Mouse (Mus musculus): ENCODE measurements around the gene Tlx1. TPM values are rescaled to one million over a fixed set of nuclear protein-coding genes. Genes with fewer than 3 reads are reported as not detected.

Gene Tlx1
- total RNA-seq (2021) = under 1 TPM; 0.22 to 0.27 TPM
- long read RNA-seq, experiment 1, partial matches to known transcripts = 0 of 1 reads
- long read RNA-seq, experiment 1, other reads (novel, unspliced or antisense) = 0 of 1 reads
- long read RNA-seq, experiment 2 = 0 reads

DNA sequence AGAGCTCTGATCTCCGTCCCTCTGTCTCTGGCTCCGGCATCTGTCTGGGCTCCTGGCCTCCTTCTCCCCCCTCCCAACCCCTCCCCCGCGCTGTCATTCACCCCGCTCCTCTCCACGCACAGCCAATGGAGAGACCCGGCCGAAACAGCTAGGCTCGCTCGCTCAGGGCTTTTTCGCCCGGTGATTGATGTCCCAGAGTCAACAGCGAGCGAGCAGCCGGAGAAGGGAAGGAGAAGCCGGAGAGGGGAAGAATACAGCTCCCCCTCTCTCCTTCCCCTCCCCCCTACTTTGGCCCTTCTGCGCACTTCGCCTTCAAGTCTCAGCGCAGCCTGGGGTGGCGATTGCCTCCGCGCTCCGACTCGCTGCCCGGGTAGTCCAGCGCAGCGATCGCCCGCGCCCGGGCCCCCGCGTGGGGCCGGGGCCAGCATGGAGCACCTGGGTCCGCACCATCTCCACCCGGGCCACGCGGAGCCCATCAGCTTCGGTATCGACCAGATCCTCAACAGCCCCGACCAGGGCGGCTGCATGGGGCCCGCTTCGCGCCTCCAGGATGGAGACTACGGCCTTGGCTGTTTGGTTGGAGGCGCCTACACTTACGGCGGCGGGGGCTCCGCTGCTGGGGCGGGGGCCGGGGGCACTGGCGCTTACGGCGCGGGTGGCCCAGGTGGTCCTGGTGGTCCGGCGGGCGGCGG, at the start of gene Tlx1:
Gene Tlx1 (plus strand): TSS at position 191 of the 692 bp plus-strand sequence.
- intact Hi-C loops (cut with DNase I) = no loop called here
- no peak for DNase-seq

DNA sequence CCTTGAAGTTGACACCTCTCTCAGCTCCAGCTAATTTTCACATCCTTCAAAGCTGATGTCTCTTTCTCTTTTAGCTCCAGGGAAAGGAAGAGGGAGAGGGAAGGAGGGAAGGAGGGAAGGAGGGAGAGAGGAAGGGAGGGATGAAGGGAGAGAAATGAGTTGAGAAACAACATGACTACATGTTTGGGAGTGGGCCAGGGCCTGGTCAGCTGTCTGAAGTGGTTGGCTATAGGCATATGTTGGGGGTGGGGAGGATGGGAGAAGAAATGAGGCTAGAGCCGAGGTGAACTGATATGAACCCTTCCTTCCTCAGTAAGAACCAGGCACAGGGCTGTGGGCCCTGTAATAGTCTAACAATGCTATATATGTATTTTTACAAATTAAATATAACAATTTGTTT, 44.9 kb upstream of the Tlx1 start:
- no peak for DNase-seq
- intact Hi-C loops (cut with DNase I) = no loop called here

DNA sequence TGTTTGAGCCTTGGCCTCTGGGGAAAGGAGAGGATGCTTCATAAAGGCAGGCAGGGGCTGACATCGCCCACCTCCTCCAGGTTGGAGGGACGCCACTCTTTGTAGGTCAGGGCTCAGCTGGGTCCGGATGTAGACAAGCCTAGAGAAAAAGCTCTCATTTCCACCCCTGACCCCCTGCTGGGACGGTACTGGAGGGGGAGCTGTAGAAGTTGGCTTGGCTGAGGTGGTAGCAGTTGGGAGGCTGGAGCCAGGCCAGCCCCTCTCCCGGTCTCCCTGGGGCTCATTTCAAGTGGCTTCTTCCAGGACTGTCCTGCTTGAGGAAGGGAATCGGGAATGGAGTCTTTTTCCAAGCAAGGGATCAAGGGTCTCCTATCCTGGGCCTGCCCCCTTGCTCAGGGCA, 43.8 kb upstream of the Tlx1 start:
- DNase-seq = no peak
- intact Hi-C loops (cut with DNase I) = no loop called here

DNA sequence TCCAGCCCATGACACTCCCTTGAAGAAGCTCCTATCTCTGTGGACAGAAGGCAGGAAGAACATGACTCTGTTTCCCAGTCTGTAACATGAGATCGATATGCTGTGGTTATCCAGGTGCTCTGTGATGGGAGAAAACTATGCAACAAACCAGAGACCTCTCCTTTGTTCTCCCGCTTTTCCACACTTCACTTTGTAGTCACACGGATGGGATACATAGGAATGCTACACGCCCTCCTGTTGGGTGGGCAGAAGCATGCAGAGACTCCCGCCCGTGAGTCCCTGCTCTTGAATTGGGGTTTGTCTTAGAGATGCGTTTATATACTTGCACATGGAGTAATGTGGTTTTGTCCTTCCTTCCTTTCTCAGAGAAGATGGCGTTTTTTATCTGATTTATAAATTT, 39.8 kb upstream of the Tlx1 start:
- intact Hi-C loops (cut with DNase I) = no loop called here
- DNase-seq = no peak

DNA sequence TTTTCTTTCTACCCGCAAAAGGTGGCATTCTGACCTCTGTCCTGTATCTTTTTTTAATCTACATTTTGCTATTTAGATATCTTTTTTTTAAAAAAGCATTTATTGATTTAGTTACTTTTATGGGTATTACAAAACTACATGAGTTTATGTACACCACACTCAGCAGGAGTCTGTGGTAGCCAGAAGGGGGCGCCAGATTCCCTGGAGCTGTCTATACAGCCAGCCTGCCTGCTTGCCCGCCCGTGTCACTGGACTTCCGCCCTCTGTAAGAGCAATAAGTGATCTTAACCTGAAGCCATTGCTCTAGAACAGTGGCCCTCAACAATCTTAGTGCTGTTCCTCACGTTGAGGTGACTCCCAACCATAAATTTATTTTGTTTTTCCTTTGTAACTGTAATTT, 38.0 kb upstream of the Tlx1 start:
- intact Hi-C loops (cut with DNase I) = no loop called here
- DNase-seq = no peak

DNA sequence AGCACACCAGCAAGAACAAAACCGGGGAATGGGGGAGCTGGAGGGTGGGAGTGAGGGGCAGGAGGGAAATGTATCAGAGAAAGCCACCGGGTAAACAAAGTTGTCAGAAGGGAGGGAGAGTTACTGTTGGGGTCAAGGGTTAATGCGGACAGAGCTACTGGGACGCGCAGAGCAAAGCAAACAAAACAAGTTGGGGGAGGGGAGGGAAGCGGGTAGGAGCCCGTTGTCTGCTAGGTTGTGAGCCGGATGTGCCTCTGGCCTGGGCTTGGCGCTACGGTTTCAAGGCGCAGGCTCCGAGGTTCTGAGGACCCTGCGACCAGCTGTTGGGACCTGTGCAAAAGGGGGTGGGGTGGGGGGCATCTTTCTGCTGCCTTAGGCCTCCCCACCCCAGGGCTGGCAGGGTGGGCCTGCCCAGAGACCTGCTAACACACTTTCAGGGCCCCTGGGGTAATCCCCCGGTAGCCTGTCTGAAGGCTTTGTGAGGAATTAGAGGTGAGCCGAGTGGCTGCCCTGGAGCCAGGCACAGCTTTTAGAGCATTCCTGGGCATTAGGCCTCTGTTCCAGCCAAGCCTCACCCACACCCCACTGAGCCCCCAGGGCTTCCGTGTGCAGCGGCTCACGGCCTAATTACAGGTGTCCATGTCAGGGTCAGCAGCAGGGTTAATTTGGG, 36.6 kb upstream of the Tlx1 start:
- intact Hi-C loops (cut with DNase I) = no loop called here
- DNase-seq = no peak

DNA sequence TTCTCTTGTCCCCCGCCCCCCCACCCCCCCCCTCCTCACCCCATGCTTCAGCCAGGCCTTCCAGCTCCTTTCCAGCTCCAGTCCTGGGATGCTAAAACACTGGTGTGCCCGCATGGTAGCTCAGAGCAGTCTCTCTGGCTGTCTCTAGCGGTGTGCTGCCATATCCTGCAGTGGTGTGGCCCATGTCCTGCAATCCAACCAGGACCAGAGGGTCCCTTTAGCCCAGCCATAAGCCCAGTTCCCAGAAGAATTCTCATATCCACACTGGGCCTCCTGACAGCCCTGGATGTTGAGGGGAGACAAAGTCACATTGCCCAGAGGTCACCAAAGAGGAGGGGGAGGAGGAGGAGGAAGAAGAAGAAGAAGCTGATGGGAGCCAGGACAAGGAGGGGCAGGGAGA, 35.7 kb upstream of the Tlx1 start:
- intact Hi-C loops (cut with DNase I) = no loop called here
- no peak for DNase-seq

DNA sequence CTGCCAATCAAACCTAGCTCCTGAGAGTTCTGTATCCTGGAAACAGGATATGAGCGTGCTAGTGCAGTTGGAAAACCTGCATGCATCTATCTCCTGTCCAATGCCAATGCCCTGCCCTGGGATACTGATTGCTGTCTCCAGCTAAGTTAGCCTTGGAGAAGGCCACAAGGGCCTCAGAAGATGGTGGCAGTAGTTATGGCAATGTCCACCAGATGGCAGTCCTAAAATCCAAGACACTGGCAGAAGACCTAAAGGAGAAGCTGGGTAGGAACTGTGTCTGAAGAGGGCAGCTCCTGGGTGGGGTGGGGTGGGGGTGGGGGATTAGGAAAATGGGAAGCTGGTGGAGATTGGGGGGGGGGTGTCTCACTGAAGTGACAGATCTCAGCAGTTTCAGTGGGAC, 33.7 kb upstream of the Tlx1 start:
- intact Hi-C loops (cut with DNase I) = no loop called here
- DNase-seq = peak; percentile 48 to 63

DNA sequence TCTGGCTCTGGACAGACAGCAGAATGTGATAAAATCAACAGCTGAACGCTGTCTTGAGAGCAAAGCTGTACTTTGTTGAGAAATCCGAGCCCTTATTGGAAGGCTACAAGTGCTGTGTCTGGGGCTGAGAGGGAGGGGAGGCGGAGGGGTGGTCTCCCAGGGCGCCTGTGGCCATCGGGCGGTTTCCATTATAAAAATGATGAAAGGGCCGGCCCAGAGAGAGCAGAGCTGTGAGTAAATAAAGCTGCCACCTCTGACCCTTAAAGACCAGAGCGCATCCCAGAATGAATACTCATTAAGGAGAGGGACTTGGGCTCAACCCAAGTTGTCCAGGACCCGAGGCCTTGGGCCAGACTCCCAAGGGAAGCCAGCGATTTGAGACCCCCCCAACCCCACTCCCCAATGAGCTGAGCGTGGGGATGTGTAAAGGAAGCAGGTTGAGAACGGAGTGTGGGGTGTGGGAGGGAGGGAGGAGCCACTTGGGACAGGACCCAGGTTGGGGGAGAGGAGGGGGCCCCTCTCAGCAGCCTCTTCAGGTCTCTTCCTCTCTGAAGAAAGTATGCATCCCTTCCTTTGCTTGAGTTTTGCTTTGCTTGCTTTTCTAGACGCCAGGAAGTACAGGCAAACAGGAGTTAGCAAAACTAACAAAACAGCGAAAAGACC, 18.4 kb upstream of the Tlx1 start:
- intact Hi-C loops (cut with DNase I) = no loop called here
- DNase-seq = no peak

DNA sequence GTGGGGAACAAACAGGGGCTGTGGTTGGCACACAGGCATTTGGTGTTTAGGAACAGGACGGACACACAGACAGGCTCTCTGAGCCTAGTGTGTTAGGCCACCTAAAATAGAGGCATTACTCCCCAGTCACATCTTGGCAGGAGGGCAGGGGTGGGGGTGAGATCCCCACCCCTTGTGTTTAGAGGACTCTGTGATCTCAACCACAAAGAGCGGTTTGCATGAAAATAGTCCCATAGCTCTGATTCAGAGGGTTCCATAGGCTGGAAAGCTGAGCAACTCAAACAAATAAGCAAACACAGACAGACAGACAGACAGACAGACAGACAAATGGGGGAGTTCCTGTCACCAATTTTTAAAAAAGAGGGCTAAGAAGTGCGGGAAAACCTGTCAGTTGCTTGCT, 7.9 kb upstream of the Tlx1 start:
- intact Hi-C loops (cut with DNase I) = no loop called here
- no peak for DNase-seq

DNA sequence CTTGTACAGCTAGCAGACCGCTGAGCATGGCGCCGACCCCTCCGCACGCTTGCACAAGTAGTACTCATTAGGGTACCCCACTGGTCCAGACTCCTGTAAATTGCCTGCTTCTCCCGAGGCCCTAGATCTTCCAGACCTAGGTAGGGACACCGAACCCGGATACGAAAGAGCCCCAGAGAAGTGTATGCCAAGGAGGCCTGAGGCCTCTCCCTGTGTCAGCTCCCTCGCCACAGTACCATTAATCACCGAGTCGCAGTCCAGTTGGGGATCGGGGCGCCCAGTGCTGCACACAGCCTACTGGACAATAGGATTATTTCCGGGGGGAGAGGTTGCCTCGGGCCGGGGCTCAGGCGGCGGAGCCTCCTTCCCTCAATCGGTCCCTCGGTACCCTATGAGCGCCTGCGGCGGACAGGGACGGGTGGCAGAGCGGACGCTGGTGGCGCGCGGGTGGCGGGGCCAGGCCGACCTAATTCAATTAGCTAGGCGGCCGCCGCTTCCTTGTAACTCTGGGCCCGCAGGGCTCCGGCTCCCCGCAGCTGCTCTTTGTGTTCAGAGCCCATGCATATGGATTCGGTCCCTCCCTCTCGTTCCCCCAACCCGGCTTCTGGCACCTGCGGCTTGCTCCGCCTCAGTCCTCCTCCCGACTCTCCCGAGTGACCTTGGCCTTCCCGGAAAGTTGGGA, 7.1 kb upstream of the Tlx1 start:
- DNase-seq = no peak
- intact Hi-C loops (cut with DNase I) = no loop called here

DNA sequence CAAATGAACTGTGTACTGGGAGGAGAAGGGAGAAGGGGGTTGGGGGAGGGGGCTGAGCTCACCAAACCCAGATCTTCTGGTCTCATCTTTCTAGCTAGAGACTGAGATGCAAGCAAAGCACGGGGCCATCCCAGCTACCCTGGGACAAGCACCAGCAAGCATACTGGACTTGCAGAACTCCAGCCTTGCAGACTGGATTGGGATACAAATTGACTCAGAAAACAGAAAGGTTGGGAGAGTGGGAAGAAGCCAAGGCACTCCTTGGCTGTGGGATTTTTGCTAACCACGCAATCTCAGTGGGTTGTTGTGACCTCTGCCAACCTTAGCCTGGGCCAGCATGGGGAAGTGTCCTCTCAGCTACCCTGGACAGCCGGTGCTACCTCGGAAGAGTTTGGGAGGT, 3.4 kb upstream of the Tlx1 start:
- intact Hi-C loops (cut with DNase I) = no loop called here
- no peak for DNase-seq

DNA sequence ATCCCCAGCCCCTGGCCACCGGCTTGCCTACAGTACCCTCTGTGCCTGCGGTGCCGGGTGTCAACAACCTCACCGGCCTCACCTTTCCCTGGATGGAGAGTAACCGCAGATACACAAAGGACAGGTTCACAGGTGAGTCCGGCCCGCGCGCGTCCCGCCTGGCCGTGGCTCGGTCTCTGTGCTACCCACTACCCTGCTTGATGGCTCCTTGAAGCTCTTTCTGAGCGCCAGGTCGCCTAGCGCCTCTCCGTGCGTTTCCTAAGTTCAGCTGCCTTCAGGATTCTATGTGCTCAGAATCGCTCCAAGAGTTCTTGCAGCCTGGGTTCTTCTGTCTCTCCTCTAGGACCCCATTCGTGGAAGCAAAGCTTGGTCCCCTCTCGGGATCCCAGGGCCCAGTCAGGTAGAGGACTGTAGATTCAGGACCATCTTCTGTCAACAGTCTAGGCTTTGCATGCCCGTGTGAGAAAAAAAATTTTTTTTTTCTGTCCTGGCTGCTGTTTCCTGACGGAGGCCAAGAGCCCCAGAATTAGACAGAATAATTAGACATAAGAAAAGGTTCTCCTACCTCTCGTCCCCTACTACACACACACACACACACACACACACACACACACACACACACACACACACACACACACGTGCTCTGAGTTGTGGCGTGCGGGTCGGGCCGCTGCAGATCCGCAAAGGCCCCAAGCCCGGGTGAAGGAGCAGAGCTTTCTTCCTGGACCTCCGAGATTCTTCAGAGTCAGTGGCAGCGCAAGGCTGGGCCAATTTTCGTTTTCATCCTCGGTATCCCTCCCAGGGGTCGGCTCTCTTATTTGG, 1.1 kb downstream of the Tlx1 start:
- intact Hi-C loops (cut with DNase I) = no loop called here

DNA sequence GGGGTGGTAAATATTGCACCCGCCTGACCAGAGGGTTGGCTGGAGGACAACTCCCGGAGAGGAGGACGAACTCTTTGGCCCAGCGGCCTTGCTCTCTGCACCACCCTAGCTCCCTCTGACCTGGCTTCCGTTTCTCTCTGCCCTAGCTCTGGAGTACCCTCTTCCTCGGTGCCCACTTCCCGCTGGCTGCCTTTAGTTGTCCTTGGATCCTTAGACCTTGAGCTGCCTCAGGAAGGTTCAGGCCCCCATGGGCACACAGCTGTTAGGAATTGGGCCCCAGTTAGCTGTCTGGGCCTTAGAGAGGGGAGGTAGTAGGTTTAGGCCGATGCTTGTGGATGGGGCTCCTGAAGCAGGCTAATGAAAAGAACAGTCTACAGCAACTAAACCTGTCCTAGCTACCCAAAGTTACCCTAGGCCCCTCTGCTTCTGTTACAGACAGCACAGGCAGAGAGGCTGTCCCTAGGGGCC, 1.7 kb downstream of the Tlx1 start:
- no peak for DNase-seq
- intact Hi-C loops (cut with DNase I) = no loop called here

More for the DNA sequence above, 1.1 kb downstream of the Tlx1 start:
- DNase-seq = no peak

DNA sequence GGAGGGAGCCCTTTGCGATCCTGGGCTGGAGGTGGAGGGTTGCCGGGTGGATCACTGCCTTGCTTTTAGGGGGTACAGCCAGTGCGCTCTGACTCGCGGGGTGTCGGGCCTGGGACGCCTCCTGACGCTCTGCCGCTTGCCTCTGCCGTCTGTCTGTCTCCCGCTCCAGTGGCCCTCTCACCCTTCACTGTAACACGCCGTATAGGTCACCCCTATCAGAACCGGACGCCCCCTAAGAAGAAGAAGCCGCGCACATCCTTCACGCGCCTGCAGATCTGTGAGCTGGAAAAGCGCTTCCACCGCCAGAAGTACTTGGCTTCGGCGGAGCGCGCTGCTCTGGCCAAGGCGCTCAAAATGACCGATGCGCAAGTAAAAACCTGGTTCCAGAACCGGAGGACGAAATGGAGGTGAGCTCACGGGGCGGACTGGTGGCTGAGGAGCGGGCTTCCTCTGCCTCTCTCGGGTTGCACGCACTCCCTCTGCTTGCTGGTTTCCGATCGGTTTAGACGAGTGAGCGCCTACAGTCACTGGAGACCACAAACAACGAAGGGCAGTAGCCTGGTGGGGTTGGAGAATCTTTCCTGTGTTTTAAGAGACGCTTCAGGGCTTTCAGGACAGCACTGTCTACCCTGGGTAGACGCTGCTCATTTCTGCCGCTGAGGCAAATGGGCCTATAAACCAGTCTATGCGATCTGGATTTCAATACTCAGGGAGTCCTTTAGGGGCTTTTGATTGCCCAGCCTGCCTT, 3.0 kb downstream of the Tlx1 start:
- no peak for DNase-seq
- intact Hi-C loops (cut with DNase I) = no loop called here

DNA sequence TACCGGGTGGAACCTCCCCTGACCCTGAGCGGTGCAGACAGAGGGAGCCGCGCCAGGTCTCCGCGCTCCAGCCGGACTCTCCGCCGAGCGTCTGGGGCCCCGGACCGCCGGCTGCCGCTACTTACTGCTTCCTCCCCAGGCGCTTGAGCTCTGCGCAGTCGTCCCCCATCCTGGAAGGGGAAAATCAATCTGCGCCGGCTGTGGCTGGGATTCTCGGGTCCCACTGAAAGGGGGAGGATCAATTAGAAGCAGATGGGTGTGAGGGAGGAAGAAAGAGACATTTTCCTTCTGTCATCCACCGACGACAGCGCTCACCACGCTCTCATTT, 3.5 kb downstream of the Tlx1 start:
- intact Hi-C loops (cut with DNase I) = no loop called here
- no peak for DNase-seq

DNA sequence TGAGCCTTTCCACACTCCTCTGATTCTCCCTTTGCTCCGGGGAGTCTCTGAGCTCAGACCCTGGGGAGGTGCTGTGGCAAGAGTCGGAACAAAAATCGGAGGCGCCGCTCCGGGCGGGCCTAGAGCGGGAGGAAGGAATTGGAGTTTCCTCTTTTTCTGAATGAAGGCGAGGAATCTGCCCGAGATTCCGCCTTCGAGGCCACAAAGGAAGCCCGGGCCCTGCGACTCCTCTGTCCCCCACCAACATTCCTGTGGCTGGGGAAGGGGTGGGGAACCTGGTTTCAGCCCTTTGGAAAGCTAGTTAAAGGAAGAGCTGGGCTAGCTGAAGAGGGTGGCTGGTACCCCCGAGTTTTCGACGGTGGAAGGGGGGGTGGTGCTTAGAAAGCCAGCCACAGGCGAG, 4.0 kb downstream of the Tlx1 start:
- intact Hi-C loops (cut with DNase I) = no loop called here
- peak in 1 of 2 experiments; percentile 22 for DNase-seq

DNA sequence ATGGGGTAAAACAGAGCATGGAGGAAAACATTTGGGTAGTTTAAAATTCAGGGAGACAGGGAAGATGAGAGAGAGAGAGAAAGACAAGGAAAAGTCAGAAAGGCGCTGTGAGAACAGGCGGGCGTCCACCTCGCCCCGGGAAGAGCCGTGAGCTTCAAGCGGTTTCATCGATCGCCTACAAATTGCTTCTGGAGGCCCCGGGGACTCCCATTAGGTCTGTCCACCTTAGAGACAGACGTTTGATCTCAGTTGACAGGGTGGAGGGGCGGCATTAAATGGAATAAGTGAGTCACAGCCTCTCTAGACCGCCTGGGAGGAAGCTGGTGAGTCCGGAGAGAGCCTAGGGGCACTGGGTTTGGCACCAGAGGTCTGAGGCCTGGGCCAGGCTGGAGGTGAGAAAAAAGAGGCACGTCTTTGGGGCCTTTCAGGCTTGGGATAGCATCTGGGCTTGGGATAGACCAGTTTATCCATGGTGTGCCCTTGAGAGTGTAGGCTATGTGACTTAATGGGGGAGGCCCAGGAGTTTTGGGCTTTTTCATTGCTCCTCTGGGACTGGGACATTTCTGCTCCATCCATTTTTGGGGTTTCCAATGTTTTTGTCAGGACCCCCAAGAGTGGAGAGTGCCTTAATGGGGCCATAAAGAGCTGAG, 4.8 kb downstream of the Tlx1 start:
- DNase-seq = no peak
- intact Hi-C loops (cut with DNase I) = no loop called here

DNA sequence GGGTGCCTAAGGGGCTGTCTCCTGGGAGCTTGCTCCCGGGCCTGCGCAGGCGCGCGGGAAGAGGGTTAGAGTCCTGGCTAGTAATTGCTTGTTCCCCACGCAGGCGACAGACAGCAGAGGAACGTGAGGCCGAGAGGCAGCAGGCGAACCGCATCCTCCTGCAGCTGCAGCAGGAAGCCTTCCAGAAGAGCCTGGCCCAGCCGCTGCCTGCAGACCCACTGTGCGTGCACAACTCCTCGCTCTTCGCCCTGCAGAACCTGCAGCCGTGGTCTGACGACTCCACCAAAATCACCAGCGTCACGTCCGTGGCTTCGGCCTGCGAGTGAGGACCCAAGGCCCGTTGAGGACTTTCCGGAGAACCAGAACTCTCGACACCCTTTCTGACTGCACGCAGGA, 5.3 kb downstream of the Tlx1 start:
- no peak for DNase-seq
- intact Hi-C loops (cut with DNase I) = no loop called here
